Mouse (Mus musculus): ENCODE measurements at regions not wholly inside any gene's neighbourhood (a gene's known extent, or its start where the extent isn't known, plus 50 kb on each side); places are given as distances from the start of the nearest gene placed in this dataset.

DNA sequence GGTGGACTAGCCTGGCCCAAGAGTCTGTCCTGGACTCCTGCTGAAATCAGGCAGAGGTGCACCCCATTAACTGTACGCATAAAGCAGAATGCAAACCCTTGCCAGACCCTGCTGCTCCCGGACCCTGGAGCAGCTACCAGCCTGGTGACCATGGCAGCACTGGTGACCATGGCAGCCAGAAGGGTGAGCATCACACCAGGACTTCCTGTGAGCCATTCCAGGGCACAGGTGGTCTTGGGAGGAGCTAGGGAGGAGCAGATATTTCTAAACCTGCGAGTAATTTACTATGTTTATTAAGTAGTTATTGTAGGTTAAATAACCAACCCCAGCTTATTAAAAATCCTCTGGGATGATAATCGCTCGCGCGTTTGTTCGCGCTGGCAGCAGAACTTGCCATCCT is 113.8 kb downstream of the Plxna1 start:
- intact Hi-C loops (cut with DNase I): loop anchor here (10.0 kb wide), 1 partner anchor 306 kb away; no protein-coding TSS in a partner anchor

DNA sequence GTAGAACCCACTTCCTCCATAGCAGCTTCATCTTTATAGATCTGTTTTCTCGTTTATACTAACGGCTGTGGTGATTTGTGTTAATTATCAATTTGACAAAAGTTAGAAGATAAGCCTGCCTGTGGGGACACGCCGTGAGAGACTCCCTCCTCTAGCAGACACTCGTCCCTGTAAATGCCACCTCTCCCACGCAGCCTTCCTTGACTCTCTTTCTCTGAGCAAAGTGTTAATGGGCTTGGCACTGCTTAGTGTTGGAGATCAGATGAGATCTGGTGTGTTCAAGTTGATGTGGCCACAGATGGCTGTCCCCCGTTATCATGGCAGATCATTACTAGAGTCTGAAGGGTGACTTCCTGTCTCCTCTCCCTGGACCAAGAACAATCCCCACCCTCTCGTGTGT is 113.1 kb downstream of the Plxna1 start:
- intact Hi-C loops (cut with DNase I): loop anchor here (10.0 kb wide), 1 partner anchor 305 kb away; no protein-coding TSS in a partner anchor

DNA sequence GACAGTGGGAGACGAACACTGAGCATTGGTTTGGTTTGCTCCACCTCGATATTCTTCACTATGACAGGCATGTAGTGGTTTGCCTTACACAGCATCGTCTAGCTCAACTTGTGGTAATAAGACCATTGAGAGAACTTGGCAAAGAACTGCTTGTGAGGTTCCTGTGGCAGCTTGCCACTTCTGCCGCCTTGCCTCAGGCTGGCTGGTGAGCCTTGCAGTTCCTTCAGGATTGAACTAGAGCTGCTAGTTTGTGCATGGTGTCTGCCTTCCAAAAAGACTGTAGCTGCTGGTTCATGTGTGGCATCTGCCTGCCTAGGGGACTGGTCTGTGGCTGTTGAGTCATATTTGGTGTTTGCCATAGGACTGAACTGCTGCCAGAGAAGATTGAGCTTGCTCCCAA is 110.8 kb downstream of the Plxna1 start:
- intact Hi-C loops (cut with DNase I): no loop called here

DNA sequence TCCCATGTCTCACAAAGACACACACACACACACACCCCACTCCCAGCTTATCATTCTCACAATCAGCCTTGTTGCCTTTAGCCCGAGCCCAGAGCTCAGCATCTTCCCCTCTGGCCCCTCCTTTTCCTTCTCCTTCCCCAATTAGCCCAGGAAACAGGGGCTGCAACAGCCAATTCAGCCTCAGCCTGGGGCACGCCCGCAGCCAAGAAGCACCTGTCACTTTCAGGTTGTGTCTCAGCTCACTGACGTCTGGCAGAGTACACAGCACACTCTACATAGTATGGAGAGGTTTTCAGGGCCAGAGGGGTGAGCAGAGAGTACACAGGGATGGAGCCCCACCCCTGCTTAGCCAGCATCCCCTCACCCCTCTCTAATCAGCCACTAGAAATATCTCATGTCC is 106.4 kb downstream of the Plxna1 start:
- intact Hi-C loops (cut with DNase I): no loop called here

DNA sequence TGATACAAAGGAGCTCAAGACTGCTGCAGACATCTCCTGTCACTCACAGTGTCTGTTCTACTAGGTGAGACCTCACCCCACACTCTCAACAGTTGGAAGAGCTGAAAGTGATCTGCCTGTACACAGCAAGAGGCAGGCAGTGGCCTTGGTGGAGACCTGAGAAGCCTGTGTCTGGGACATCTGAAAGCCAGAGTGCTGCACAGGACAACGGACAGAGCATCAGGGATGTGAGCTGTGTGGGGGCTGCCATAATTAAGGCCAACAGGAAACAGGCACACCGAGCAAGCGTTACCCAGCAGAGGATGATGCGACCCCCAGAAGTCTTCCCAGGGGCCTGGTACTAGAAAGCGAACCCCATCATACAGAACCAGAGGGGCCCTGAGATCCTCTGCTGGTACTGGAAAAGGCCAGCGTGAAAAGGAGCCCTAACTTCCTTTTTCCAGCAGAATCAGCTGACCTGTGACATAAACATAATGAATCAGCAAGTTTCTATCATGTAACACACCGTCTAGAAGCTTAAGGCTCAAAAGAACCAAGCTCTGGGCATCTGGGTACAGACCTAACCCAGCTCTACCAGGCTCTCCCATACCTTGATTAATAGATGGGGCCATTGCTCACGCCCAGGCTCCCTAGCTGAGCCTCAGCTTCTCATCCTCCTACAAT is 105.7 kb downstream of the Plxna1 start:
- intact Hi-C loops (cut with DNase I): no loop called here

DNA sequence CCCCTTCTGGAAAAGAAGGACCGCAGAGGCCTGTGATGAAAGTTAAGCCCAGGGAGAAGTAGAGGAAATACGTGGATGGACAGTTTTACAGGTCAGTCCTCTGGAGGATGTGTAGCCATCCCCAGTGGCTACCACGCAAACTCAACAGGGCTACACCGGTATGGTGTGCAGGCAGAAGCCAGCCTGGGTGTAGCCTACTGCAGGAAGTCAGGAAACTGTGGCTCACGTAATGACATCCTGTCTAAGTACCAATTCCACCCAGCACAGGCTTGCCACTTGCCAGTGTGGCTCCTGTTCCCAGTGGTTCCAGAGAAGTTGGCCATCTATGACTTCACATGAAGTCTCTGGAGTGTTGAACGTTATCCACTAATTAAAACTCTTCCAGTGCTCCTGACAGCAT is 105.0 kb downstream of the Plxna1 start:
- intact Hi-C loops (cut with DNase I): no loop called here

DNA sequence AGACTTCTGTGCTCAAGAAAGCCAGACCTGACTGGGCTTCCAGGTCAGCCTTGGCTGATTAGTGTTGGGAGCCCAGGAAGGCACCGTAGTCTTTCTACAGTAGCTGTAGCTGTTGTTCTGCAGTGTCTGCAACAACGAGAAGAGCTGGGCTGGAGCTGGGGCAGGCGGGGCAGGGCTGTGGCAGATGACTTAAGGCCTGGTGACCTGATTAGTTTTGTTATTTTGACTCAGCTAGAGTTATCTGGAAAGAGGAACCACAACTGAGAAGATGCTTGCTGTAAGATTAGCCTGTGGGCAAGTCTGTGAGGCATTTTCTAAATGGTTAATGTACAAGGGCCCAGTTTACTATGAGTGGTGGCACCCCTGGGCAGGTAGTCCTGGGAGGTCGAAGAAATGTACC is 104.3 kb downstream of the Plxna1 start:
- intact Hi-C loops (cut with DNase I): no loop called here

DNA sequence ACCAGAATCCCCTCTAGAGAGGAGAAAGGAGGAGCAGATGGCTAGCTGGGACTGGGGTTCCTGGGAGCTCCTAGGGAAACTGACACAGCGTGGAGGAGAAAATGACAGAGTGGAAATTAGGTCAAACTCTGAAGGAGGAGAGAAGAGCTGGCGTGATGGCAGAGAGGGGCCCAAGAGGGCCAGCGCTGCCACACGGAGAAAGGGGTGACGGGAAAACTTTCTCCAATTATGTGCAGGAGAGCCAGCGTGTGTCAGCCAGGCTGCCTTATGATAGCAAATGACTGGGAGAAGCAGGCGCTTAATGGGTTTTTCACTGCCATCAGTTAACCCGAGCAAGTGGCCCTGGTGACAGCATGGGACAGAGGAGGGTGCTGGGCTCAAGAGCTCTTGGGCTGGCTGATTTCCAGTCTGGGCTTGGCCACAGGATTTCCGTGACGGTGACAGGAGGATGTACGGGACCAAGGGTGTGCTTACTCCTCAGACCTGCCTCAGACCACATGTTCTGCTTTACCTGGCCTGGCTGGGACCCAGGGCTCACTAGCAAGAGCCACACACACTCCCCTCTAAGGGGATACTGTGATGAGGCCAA is 102.9 kb downstream of the Plxna1 start:
- intact Hi-C loops (cut with DNase I): no loop called here

DNA sequence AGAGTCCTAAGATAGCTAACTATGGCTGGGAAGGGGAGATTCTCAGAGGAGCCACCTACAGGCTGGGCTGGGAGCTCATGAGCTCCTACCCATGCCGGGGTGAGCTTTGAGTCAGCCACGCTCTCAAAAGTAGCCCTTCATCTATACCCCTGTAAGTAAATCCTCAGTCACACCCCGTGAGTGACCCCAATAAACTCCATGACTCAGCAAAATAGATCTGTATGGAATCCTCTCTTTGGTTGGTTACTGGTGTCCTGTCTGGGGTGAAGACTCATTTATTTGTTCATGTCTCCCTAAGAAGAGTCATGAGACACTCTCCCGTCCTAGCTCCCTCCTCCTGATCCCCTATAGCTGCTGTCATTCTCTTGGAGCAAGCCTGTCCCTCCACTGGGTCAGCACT is 99.5 kb downstream of the Plxna1 start:
- intact Hi-C loops (cut with DNase I): no loop called here

DNA sequence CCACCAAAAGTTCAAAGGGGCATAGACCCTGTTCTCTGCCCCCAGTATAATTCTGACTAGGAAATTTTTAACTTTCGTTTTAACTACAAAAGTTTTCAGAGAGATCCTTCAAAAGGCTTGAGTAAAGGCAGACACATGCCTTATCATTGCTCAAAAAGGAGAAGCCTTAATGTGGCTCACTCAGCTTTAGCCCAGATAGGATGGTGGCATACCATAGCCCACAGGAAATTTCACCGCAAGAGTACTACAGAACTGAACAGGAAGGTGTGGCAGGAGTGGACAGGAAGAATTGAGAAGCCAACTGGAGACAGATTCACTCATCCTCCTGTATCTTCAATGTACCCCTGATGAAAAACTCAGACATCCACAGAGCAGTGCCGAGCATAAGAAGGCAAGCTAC is 97.1 kb downstream of the Plxna1 start:
- intact Hi-C loops (cut with DNase I): no loop called here

Data from adrenal gland (tissue).